Mouse (Mus musculus) right cerebral cortex, postnatal 14 days (tissue): ENCODE results near the gene Irak1.
A peak's percentile ranks its signal among the peaks of the same experiment; 100 is the strongest.

Source experiments
- DNase-seq: peaks from one replicate; pipeline ENCODE4 v3.0.0; 2022

Gene Irak1

GRCm38 (mm10) chrX:74023188-74024049 is at the start of gene Irak1:
Irak1 (minus strand) TSS chrX:74023918.
- DNase-seq = peak; percentile 65

GRCm38 (mm10) chrX:74070794-74071193 is 47.1 kb upstream of the Irak1 start:
- no peak for DNase-seq

GRCm38 (mm10) chrX:74067891-74068290 is 44.2 kb upstream of the Irak1 start:
- peak; percentile 32 for DNase-seq

- no peak for DNase-seq
Observed at GRCm38 (mm10) chrX:74045107-74045506, 21.4 kb upstream of the Irak1 start.

- no peak for DNase-seq
Observed at GRCm38 (mm10) chrX:74037702-74038375, 14.1 kb upstream of the Irak1 start.

GRCm38 (mm10) chrX:74030000-74030399 is 6.3 kb upstream of the Irak1 start:
- no peak for DNase-seq

GRCm38 (mm10) chrX:74022795-74023187 is 927 bp downstream of the Irak1 start:
- no peak for DNase-seq

GRCm38 (mm10) chrX:74014597-74014996 is 9.1 kb downstream of the Irak1 start:
- no peak for DNase-seq

- DNase-seq = no peak
Observed at GRCm38 (mm10) chrX:74008063-74008462, 15.7 kb downstream of the Irak1 start.

- no peak for DNase-seq
Observed at GRCm38 (mm10) chrX:74006401-74006800, 17.3 kb downstream of the Irak1 start.

GRCm38 (mm10) chrX:74003644-74004043 is 20.1 kb downstream of the Irak1 start:
- no peak for DNase-seq

- no peak for DNase-seq
Observed at GRCm38 (mm10) chrX:74001024-74001423, 22.7 kb downstream of the Irak1 start.

GRCm38 (mm10) chrX:73998911-73999869 is 24.5 kb downstream of the Irak1 start:
- DNase-seq = no peak

- DNase-seq = no peak
Observed at GRCm38 (mm10) chrX:73977783-73978182, 45.9 kb downstream of the Irak1 start.

- no peak for DNase-seq
Observed at GRCm38 (mm10) chrX:73976283-73976682, 47.4 kb downstream of the Irak1 start.

- no peak for DNase-seq
Observed at GRCm38 (mm10) chrX:73972774-73973173, 50.9 kb downstream of the Irak1 start.

GRCm38 (mm10) chrX:73970781-73971180 is 52.9 kb downstream of the Irak1 start:
- no peak for DNase-seq

- DNase-seq = no peak
Observed at GRCm38 (mm10) chrX:73969729-73970128, 54.0 kb downstream of the Irak1 start.

- no peak for DNase-seq
Observed at GRCm38 (mm10) chrX:73969167-73969566, 54.6 kb downstream of the Irak1 start.

GRCm38 (mm10) chrX:73967177-73968075 is 56.3 kb downstream of the Irak1 start:
- DNase-seq = peak; percentile 83

GRCm38 (mm10) chrX:73966248-73967176 is 57.2 kb downstream of the Irak1 start, which contains the start of gene Hcfc1:
Hcfc1 (minus strand) TSS chrX:73966357.
- peak; percentile 83 for DNase-seq
